Mouse (Mus musculus) testis, adult 2 months (tissue): ENCODE results near the gene Itpripl1.

Experiments used
- CTCF ChIP-seq: fragments of 200-500 bp; IDR thresholded peaks from 2 replicates; pipeline ENCODE4 v1.5.1; 2012; ENCODE audit warnings: low read depth, mild to moderate bottlenecking, inconsistent platforms, low read length, moderate library complexity; ENCODE audit not compliant: control insufficient read depth, insufficient read depth, insufficient replicate concordance
- POLR2A ChIP-seq: fragments of 200-500 bp; IDR thresholded peaks from 2 replicates; pipeline ENCODE4 v1.6.1; 2012; ENCODE audit warnings: low read depth, mild to moderate bottlenecking, inconsistent platforms, low read length, moderate library complexity; ENCODE audit not compliant: control insufficient read depth

- TF ChIP-seq CTCF = no peak
- TF ChIP-seq POLR2A = no peak
Measured at GRCm38 (mm10) chr2:127128926-127129325, 14.3 kb downstream of the Itpripl1 start.
